Mouse (Mus musculus) left cerebral cortex, adult 18-20 months (tissue): ENCODE data around the gene Gm12800. TPM values are rescaled to one million over a fixed set of nuclear protein-coding genes. Genes with fewer than 3 reads are reported as not detected.
"Not testable (repeated sequence)": the region's sequence is repeated elsewhere in the genome, so short reads cannot be mapped to it uniquely, and the experiment has no call there.

Experiments used
- DNase-seq, 2 experiments: peaks; one replicate each; pipeline ENCODE4 v3.0.0; 2021 to 2022; ENCODE audit warnings: low spot score in 2 of 2, mixed read lengths in 1 of 2
- long read RNA-seq, 2 experiments: library from polyadenylated mRNA; stranded (forward); transcript quantifications; one replicate each; pipeline ENCODE4 v2.0.0; 2021
- total RNA-seq, 2 experiments: library from RNA; stranded (reverse); gene quantifications; 2 replicates each; pipeline ENCODE4 v1.2.3; 2021

The Gm12800 gene
- not detected for total RNA-seq
- long read RNA-seq, experiment 1, result 0 reads
- long read RNA-seq, experiment 2, result 0 reads

GRCm38 (mm10) chr4:101908821-101909220 is at the start of gene Gm12800:
Gene Gm12800 (plus strand): TSS chr4:101909121.
- DNase-seq, result not testable (repeated sequence)

- peak; percentile 9 to 33 for DNase-seq
Observed at GRCm38 (mm10) chr4:101860873-101861272, 48.0 kb upstream of the Gm12800 start.

GRCm38 (mm10) chr4:101862289-101862688 is 46.6 kb upstream of the Gm12800 start:
- no peak for DNase-seq

GRCm38 (mm10) chr4:101872031-101872430 is 36.9 kb upstream of the Gm12800 start:
- not testable (repeated sequence) for DNase-seq

GRCm38 (mm10) chr4:101875687-101876086 is 33.2 kb upstream of the Gm12800 start:
- DNase-seq, result not testable (repeated sequence)

GRCm38 (mm10) chr4:101883641-101884040 is 25.3 kb upstream of the Gm12800 start:
- no peak for DNase-seq

GRCm38 (mm10) chr4:101889377-101889776 is 19.5 kb upstream of the Gm12800 start:
- no peak for DNase-seq

- no peak for DNase-seq
Observed at GRCm38 (mm10) chr4:101893656-101894420, 15.1 kb upstream of the Gm12800 start, which contains the start of gene C130073F10Rik. Gene C130073F10Rik (minus strand): TSS chr4:101893789.

GRCm38 (mm10) chr4:101940107-101940506 is 31.2 kb downstream of the Gm12800 start, which contains the start of gene Gm12794:
Gene Gm12794 (plus strand): TSS chr4:101940407.
- DNase-seq, result not testable (repeated sequence)

Other genes with a start within 250 kb of the Gm12800 start
- gene Lepr, start 191.7 kb upstream of the Gm12800 start, total RNA-seq, result 1 to 10 TPM; 4.4 to 7.0 TPM
- gene B020004J07Rik, start 65.1 kb upstream of the Gm12800 start, total RNA-seq, result not detected
- gene C130073F10Rik, start 15.3 kb upstream of the Gm12800 start, total RNA-seq, result not detected
- gene Gm12794, start 31.3 kb downstream of the Gm12800 start, total RNA-seq, result not detected
- gene Gm12790, start 71.9 kb downstream of the Gm12800 start, total RNA-seq, result not detected
- gene Gm12789, start 77.5 kb downstream of the Gm12800 start, total RNA-seq, result not detected
- 100 to 1,000 TPM; 119 to 125 TPM for gene Pde4b, start 178.4 kb downstream of the Gm12800 start, total RNA-seq